Mouse (Mus musculus): ENCODE measurements around the gene Myh13.

DNA sequence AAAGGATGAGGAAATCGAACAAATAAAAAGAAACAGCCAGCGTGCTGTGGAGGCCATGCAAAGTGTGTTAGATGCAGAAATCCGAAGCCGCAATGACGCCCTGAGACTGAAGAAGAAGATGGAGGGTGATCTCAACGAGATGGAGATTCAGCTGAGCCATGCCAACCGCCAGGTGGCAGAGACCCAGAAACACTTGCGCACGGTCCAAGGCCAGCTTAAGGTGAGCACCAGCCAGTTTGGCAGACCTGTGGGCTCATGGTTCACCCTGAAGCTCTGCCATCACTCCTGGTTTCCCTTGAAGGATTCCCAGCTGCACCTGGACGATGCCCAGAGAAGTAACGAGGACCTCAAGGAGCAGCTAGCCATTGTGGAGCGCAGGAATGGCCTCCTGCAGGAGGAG lies 43.1 kb downstream of the Myh13 start:
- TF ChIP-seq POLR2A (IDR thresholded peaks at IDR 0.05; ENCODE audit: borderline replicate concordance, low read depth, low read length) (no peak), CTCF (IDR thresholded peaks at IDR 0.05; ENCODE audit: low read depth, low read length) (no peak)

All from bone marrow macrophage, adult 2 months (primary cell).